Mouse (Mus musculus): ENCODE data around the gene Myo1e.

GRCm38 (mm10) chr9:70328193-70328841, 121.2 kb downstream of the Myo1e start:
- no peak for TF ChIP-seq MAX (IDR thresholded peaks at IDR 0.05)
- no peak for TF ChIP-seq CTCF (IDR thresholded peaks at IDR 0.05; ENCODE audit: control insufficient read depth, insufficient read depth, insufficient read length)
- TF ChIP-seq CEBPB (IDR thresholded peaks at IDR 0.05; ENCODE audit: low read depth), result no peak
- TF ChIP-seq USF1 (IDR thresholded peaks at IDR 0.05; ENCODE audit: low read depth), result no peak
- no peak for TF ChIP-seq MYOG (IDR thresholded peaks at IDR 0.05; ENCODE audit: control insufficient read depth, extremely low read depth, insufficient read length)

Data from C2C12 (cell line).